Mouse (Mus musculus) liver, embryonic 12.5 days (tissue): ENCODE measurements around the gene Mpi. TPM values are rescaled to one million over a fixed set of nuclear protein-coding genes. Genes with fewer than 3 reads are reported as not detected.

Experiments used
- ATAC-seq: fragments of 200-750 bp; cut with Nextera tagmentation; 2 replicates; pipeline ENCODE4 v1.8.0; 2017; ENCODE audit warnings: moderate number of reproducible peaks, mild to moderate bottlenecking, moderate library complexity
- H3K27ac ChIP-seq: fragments of 300-500 bp; sonication (generic); 2 replicates; pipeline ENCODE4 v1.5.1; 2016; ENCODE audit warnings: mild to moderate bottlenecking
- H3K27me3 ChIP-seq: fragments of 300-500 bp; sonication (generic); replicated peaks from 2 replicates; pipeline ENCODE4 v1.6.1; 2016; ENCODE audit warnings: mild to moderate bottlenecking, moderate library complexity
- H3K36me3 ChIP-seq: fragments of 300-500 bp; sonication (generic); 2 replicates; pipeline ENCODE4 v1.6.1; 2016; ENCODE audit warnings: mild to moderate bottlenecking, moderate library complexity
- H3K4me1 ChIP-seq: fragments of 300-500 bp; sonication (generic); 2 replicates; pipeline ENCODE4 v1.6.1; 2016
- H3K4me2 ChIP-seq: fragments of 300-500 bp; sonication (generic); 2 replicates; pipeline ENCODE4 v1.6.1; 2016; ENCODE audit warnings: mild to moderate bottlenecking, moderate library complexity
- H3K4me3 ChIP-seq: fragments of 300-500 bp; sonication (generic); 2 replicates; pipeline ENCODE4 v1.5.1; 2016; ENCODE audit warnings: mild to moderate bottlenecking, moderate library complexity
- H3K9ac ChIP-seq: fragments of 300-500 bp; sonication (generic); 2 replicates; pipeline ENCODE4 v1.6.1; 2016; ENCODE audit warnings: mild to moderate bottlenecking, moderate library complexity
- H3K9me3 ChIP-seq: fragments of 300-500 bp; sonication (generic); replicated peaks from 2 replicates; pipeline ENCODE4 v1.6.1; 2016; ENCODE audit warnings: mild to moderate bottlenecking, moderate library complexity
- WGBS: fragments of 180-500 bp; shearing (Covaris S2); methylation state at CpG from one replicate; pipeline ENCODE4 v1.1.7; 2016; ENCODE audit not compliant: insufficient replicate concordance; 5-methylcytosine and 5-hydroxymethylcytosine counted together
- polyA plus RNA-seq: library from polyadenylated mRNA; unstranded; fragments of >200 nt; fragmentation: Nextera tagmentation; extraction: Ambion mirVana; gene quantifications from 2 replicates; pipeline ENCODE4 v1.2.1, GENCODE M21; 2016

Mpi gene
- polyA plus RNA-seq, 1 experiment from 2014 or later, result 17.7 TPM

GRCm38 (mm10) chr9:57589224-57590126 lies 36.9 kb upstream of the Mpi start, which contains the start of gene Ulk3:
TSS of gene Ulk3 (plus strand) at chr9:57589452.
- Histone ChIP-seq H3K9me3 (no peaks in the 10 kb centered on the region), H3K4me3 (peak within 1 kb of the TSS; percentile 70), H3K36me3 (peaks cover 56% of the 10 kb centered on the region), H3K27ac (peak within 1 kb of the TSS; percentile 71), H3K27me3 (no peaks in the 10 kb centered on the region), H3K4me1 (peaks cover 36% of the 10 kb centered on the region), H3K9ac (peak within 1 kb of the TSS; percentile 76), H3K4me2 (peak within 1 kb of the TSS; percentile 94)
- peak; percentile 80 for ATAC-seq
- WGBS, result 1% methylated on average over 58 of the region's 58 CpGs

GRCm38 (mm10) chr9:57584991-57585390 lies 32.4 kb upstream of the Mpi start:
- Histone ChIP-seq H3K27me3 (no peaks in the 10 kb centered on the region), H3K9me3 (no peaks in the 10 kb centered on the region), H3K9ac (no peak overlapping the region), H3K4me1 (peaks cover 19% of the 10 kb centered on the region), H3K36me3 (peaks cover 76% of the 10 kb centered on the region), H3K4me2 (no peak overlapping the region), H3K4me3 (no peak overlapping the region), H3K27ac (no peak overlapping the region)
- no peak for ATAC-seq
- 67% methylated on average over 3 of the region's 3 CpGs for WGBS

- WGBS, result 30% methylated on average over 6 of the region's 6 CpGs
- Histone ChIP-seq H3K4me3 (no peak overlapping the region), H3K27me3 (no peaks in the 10 kb centered on the region), H3K9ac (peak overlapping the region; percentile 37; the same call in 1 of the 2 replicates), H3K4me2 (peak overlapping the region; percentile 44), H3K27ac (peak overlapping the region; percentile 75), H3K9me3 (no peaks in the 10 kb centered on the region), H3K4me1 (peaks cover 32% of the 10 kb centered on the region), H3K36me3 (peaks cover 52% of the 10 kb centered on the region)
- ATAC-seq, result peak; percentile 91
Observed at GRCm38 (mm10) chr9:57577144-57577849, 24.7 kb upstream of the Mpi start.

- Histone ChIP-seq H3K9me3 (no peaks in the 10 kb centered on the region), H3K4me1 (peaks cover 32% of the 10 kb centered on the region), H3K4me2 (no peak overlapping the region), H3K27me3 (no peaks in the 10 kb centered on the region), H3K36me3 (peaks cover 45% of the 10 kb centered on the region), H3K9ac (no peak overlapping the region), H3K27ac (no peak overlapping the region), H3K4me3 (no peak overlapping the region)
- no peak for ATAC-seq
- 77% methylated on average over 3 of the region's 3 CpGs for WGBS
Observed at GRCm38 (mm10) chr9:57575577-57575976, 23.0 kb upstream of the Mpi start.

- Histone ChIP-seq H3K36me3 (peaks cover 39% of the 10 kb centered on the region), H3K9me3 (no peaks in the 10 kb centered on the region), H3K4me3 (no peak overlapping the region), H3K4me2 (no peak overlapping the region), H3K27ac (no peak overlapping the region), H3K27me3 (no peaks in the 10 kb centered on the region), H3K4me1 (peaks cover 32% of the 10 kb centered on the region), H3K9ac (no peak overlapping the region)
- no peak for ATAC-seq
Observed at GRCm38 (mm10) chr9:57574397-57574796, 21.8 kb upstream of the Mpi start.

- peaks cover 34% of the 10 kb centered on the region for H3K36me3 ChIP-seq
- no peak overlapping the region for H3K27ac ChIP-seq
- H3K9me3 ChIP-seq, result no peaks in the 10 kb centered on the region
- no peak for ATAC-seq
- no peak overlapping the region for H3K4me2 ChIP-seq
- H3K4me3 ChIP-seq, result no peak overlapping the region
- H3K27me3 ChIP-seq, result no peaks in the 10 kb centered on the region
- H3K4me1 ChIP-seq, result peaks cover 21% of the 10 kb centered on the region
- H3K9ac ChIP-seq, result no peak overlapping the region
- 87% methylated on average over 6 of the region's 6 CpGs for WGBS
Observed at GRCm38 (mm10) chr9:57568500-57568899, 15.9 kb upstream of the Mpi start.

- Histone ChIP-seq H3K9ac (no peak overlapping the region), H3K4me3 (no peak overlapping the region), H3K27ac (no peak overlapping the region), H3K27me3 (no peaks in the 10 kb centered on the region), H3K36me3 (peaks cover 34% of the 10 kb centered on the region), H3K4me2 (no peak overlapping the region), H3K9me3 (no peaks in the 10 kb centered on the region), H3K4me1 (peaks cover 37% of the 10 kb centered on the region)
- ATAC-seq, result no peak
- WGBS, result 58% methylated on average over 8 of the region's 8 CpGs
Observed at GRCm38 (mm10) chr9:57566846-57567245, 14.3 kb upstream of the Mpi start.

GRCm38 (mm10) chr9:57565741-57566221 lies 13.2 kb upstream of the Mpi start:
- 57% methylated on average over 10 of the region's 10 CpGs for WGBS
- ATAC-seq, result no peak
- Histone ChIP-seq H3K9ac (no peak overlapping the region), H3K27ac (no peak overlapping the region), H3K4me1 (peaks cover 44% of the 10 kb centered on the region), H3K4me2 (no peak overlapping the region), H3K9me3 (no peaks in the 10 kb centered on the region), H3K4me3 (no peak overlapping the region), H3K36me3 (peaks cover 26% of the 10 kb centered on the region), H3K27me3 (no peaks in the 10 kb centered on the region)

GRCm38 (mm10) chr9:57564609-57565008 lies 12.0 kb upstream of the Mpi start:
- no peak for ATAC-seq
- H3K9me3 ChIP-seq, result no peaks in the 10 kb centered on the region
- 86% methylated on average over 6 of the region's 6 CpGs for WGBS
- no peaks in the 10 kb centered on the region for H3K27me3 ChIP-seq
- no peak overlapping the region for H3K9ac ChIP-seq
- no peak overlapping the region for H3K27ac ChIP-seq
- H3K36me3 ChIP-seq, result peaks cover 21% of the 10 kb centered on the region
- no peak overlapping the region for H3K4me2 ChIP-seq
- H3K4me3 ChIP-seq, result no peak overlapping the region
- peaks cover 51% of the 10 kb centered on the region for H3K4me1 ChIP-seq

GRCm38 (mm10) chr9:57562896-57563372 lies 10.4 kb upstream of the Mpi start:
- Histone ChIP-seq H3K27ac (peak overlapping the region; percentile 61; the same call in 1 of the 2 replicates), H3K9ac (no peak overlapping the region), H3K9me3 (no peaks in the 10 kb centered on the region), H3K27me3 (peaks cover 4% of the 10 kb centered on the region; the same call in 1 of the 2 replicates), H3K4me1 (peaks cover 51% of the 10 kb centered on the region), H3K36me3 (peaks cover 4% of the 10 kb centered on the region), H3K4me3 (no peak overlapping the region), H3K4me2 (peak overlapping the region; percentile 83)
- ATAC-seq, result no peak
- WGBS, result 44% methylated on average over 4 of the region's 4 CpGs

- ATAC-seq, result no peak
- peaks cover 48% of the 10 kb centered on the region for H3K4me1 ChIP-seq
- peak overlapping the region; percentile 70 for H3K9ac ChIP-seq
- H3K9me3 ChIP-seq, result no peaks in the 10 kb centered on the region
- WGBS, result 69% methylated on average over 13 of the region's 13 CpGs
- peaks cover 4% of the 10 kb centered on the region; the same call in 1 of the 2 replicates for H3K27me3 ChIP-seq
- H3K36me3 ChIP-seq, result no peaks in the 10 kb centered on the region
- peak overlapping the region; percentile 68 for H3K4me3 ChIP-seq
- H3K4me2 ChIP-seq, result peak overlapping the region; percentile 83
- peak overlapping the region; percentile 61 for H3K27ac ChIP-seq
Observed at GRCm38 (mm10) chr9:57561711-57562099, 9.1 kb upstream of the Mpi start.
